Comparison of ENCODE assay signal across 8 mouse cellular contexts in the genomic region with DNA sequence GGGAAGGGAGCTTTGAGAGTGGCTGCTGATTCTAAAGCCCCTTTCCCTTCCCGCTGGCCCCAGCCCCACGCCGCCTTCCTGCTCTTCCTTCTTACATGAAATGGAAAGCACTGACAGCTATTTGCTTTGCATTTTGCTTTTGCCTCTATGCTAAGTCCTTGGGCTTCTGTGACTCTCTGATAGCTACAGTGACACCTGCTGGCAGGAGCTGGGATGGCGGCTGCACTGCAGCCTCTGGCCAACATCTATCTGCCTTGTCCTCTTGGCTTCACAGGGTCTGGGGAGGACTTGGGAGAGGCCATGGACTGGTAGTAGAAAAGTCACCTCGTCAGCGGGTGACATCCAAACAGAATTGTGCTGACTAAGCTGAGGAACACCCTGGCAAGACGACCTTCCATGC.
DNase-seq lines count a peak whose midpoint lies in the region; ATAC-seq and TF ChIP-seq lines count a peak whose summit lies in the region.

No protein-coding gene starts in this region.

- no peak for TF ChIP-seq POLR2A in cerebellum, adult 2 months (IDR thresholded peaks at IDR 0.05; ENCODE audit: borderline replicate concordance, insufficient read depth, low read length)

- H3K9me3 ChIP-seq in forebrain, embryonic 10.5 days: no peaks in the 10 kb centered on the region
- no peaks in the 10 kb centered on the region for H3K9me3 ChIP-seq in forebrain, embryonic 12.5 days
- H3K9me3 ChIP-seq in midbrain, embryonic 11.5 days (ENCODE audit: control insufficient read depth, low read length): no peaks in the 10 kb centered on the region

- H3K9ac ChIP-seq in forebrain, embryonic 12.5 days: no peak overlapping the region
- H3K9ac ChIP-seq in midbrain, embryonic 11.5 days (ENCODE audit: low read length): no peak overlapping the region

- no peak overlapping the region for H3K4me3 ChIP-seq in forebrain, embryonic 10.5 days
- no peak overlapping the region for H3K4me3 ChIP-seq in forebrain, embryonic 12.5 days (replicated peaks)
- H3K4me3 ChIP-seq in cerebellum, adult 2 months (replicated peaks; ENCODE audit: insufficient read depth, low read depth, low read length): no peak overlapping the region
- H3K4me3 ChIP-seq in midbrain, embryonic 11.5 days (ENCODE audit: low read depth, low read length): no peak overlapping the region

- peak; percentile 96 for TF ChIP-seq CTCF in cerebellum, adult 2 months (IDR thresholded peaks at IDR 0.05; ENCODE audit: borderline replicate concordance, insufficient read depth, low read depth, low read length)

- H3K27me3 ChIP-seq in forebrain, embryonic 10.5 days (ENCODE audit: poor library complexity, severe bottlenecking): no peaks in the 10 kb centered on the region
- no peaks in the 10 kb centered on the region for H3K27me3 ChIP-seq in forebrain, embryonic 12.5 days
- no peaks in the 10 kb centered on the region for H3K27me3 ChIP-seq in cerebellum, adult 2 months (ENCODE audit: control insufficient read depth, insufficient read depth, low read length)
- H3K27me3 ChIP-seq in midbrain, embryonic 11.5 days (ENCODE audit: control insufficient read depth, insufficient read depth, low read length): no peaks in the 10 kb centered on the region

- peak; percentile 83 for DNase-seq in forebrain, embryonic 10.5 days (ENCODE audit: extremely low spot score, low spot score)
- peak; percentile 70 to 87 for DNase-seq in cerebellum, adult 2 months
- DNase-seq in frontal cortex, postnatal 14 days (ENCODE audit: low spot score in 2 of 2): peak; percentile 70 to 88
- peak; percentile 79 for DNase-seq in induced T-regulatory cell, adult 2 months (ENCODE audit: low read depth)
- peak; percentile 82 to 84 for DNase-seq in left cerebral cortex, postnatal 10 days (ENCODE audit: extremely low spot score in 1 of 2, low spot score in 2 of 2)
- DNase-seq in midbrain, embryonic 11.5 days (ENCODE audit: low spot score, missing footprints): peak; percentile 100
- peak; percentile 56 for DNase-seq in skeletal muscle tissue, adult 2 months (ENCODE audit: low read depth, low spot score)

- WGBS in forebrain, embryonic 10.5 days: 23% methylated on average over 7 of the region's 7 CpGs
- 17% methylated on average over 7 of the region's 7 CpGs for WGBS in forebrain, embryonic 12.5 days
- WGBS in cerebellum, adult 2 months: 21% methylated on average over 7 of the region's 7 CpGs
- 16% methylated on average over 7 of the region's 7 CpGs for WGBS in midbrain, embryonic 11.5 days

- intact Hi-C loops in left cerebral cortex, postnatal 10 days (cut with DNase I): loop anchor here (2.0 to 10.0 kb wide), 3 partner anchors 91 to 285 kb away; a partner anchor contains a TSS

- no peak overlapping the region for H3K27ac ChIP-seq in forebrain, embryonic 10.5 days
- H3K27ac ChIP-seq in forebrain, embryonic 12.5 days: no peak overlapping the region
- H3K27ac ChIP-seq in cerebellum, adult 2 months (ENCODE audit: insufficient read depth, low read length): no peak overlapping the region
- no peak overlapping the region for H3K27ac ChIP-seq in midbrain, embryonic 11.5 days (ENCODE audit: low read depth, low read length)

- no peaks in the 10 kb centered on the region for H3K4me1 ChIP-seq in forebrain, embryonic 10.5 days
- no peaks in the 10 kb centered on the region for H3K4me1 ChIP-seq in forebrain, embryonic 12.5 days
- no peaks in the 10 kb centered on the region for H3K4me1 ChIP-seq in cerebellum, adult 2 months (ENCODE audit: control insufficient read depth, insufficient read depth, low read length)
- no peaks in the 10 kb centered on the region for H3K4me1 ChIP-seq in midbrain, embryonic 11.5 days (ENCODE audit: control insufficient read depth, insufficient read depth, low read length)

- H3K4me2 ChIP-seq in forebrain, embryonic 12.5 days: no peak overlapping the region
- H3K4me2 ChIP-seq in midbrain, embryonic 11.5 days: no peak overlapping the region

- H3K36me3 ChIP-seq in forebrain, embryonic 10.5 days (replicated peaks): peaks cover 68% of the 10 kb centered on the region
- H3K36me3 ChIP-seq in forebrain, embryonic 12.5 days (replicated peaks): peaks cover 68% of the 10 kb centered on the region
- H3K36me3 ChIP-seq in midbrain, embryonic 11.5 days (ENCODE audit: control insufficient read depth, insufficient read depth, low read length): peaks cover 4% of the 10 kb centered on the region

- no peak for ATAC-seq in forebrain, embryonic 12.5 days (ENCODE audit: low FRiP score)
- ATAC-seq in midbrain, embryonic 11.5 days (ENCODE audit: low FRiP score): no peak
